Mouse (Mus musculus) cerebellum, postnatal 4 days (tissue): ENCODE measurements around the gene Acnat2.
"Not testable (repeated sequence)": the region's sequence is repeated elsewhere in the genome, so short reads cannot be mapped to it uniquely, and the experiment has no call there.

ENCODE experiments used
- DNase-seq, 2 experiments: peaks; one replicate each; pipeline ENCODE4 v3.0.0; 2022; ENCODE audit warnings: low spot score in 2 of 2, mixed read lengths in 1 of 2

The Acnat2 gene

GRCm38 (mm10) chr4:49407957-49408356 is at the start of gene Acnat2:
TSS of gene Acnat2 (minus strand) at chr4:49408151.
- DNase-seq = not testable (repeated sequence)

DNA sequence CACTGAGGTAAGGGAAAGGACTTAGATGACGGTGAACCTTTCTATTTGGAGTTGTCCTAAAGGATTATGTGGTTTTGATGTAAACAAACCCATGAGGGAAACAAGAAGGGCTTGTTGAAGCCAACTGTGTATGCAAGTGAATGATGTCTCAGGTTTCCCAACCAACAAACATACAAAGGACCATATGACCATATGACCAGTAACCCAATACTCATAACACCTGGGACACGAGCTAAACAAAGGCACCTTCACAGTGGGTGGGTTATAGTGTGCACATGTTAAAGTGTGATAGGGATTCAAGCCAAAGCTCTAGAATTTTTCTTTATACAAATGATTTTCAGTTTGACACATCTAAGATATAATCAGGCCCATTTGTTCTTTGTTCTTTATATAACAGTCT is 48.2 kb upstream of the Acnat2 start:
- no peak for DNase-seq

GRCm38 (mm10) chr4:49451848-49452551 is 44.0 kb upstream of the Acnat2 start:
- no peak for DNase-seq

GRCm38 (mm10) chr4:49451133-49451847 is 43.3 kb upstream of the Acnat2 start:
- not testable (repeated sequence) for DNase-seq

- not testable (repeated sequence) for DNase-seq
Measured at GRCm38 (mm10) chr4:49436968-49437367, 29.0 kb upstream of the Acnat2 start.

DNA sequence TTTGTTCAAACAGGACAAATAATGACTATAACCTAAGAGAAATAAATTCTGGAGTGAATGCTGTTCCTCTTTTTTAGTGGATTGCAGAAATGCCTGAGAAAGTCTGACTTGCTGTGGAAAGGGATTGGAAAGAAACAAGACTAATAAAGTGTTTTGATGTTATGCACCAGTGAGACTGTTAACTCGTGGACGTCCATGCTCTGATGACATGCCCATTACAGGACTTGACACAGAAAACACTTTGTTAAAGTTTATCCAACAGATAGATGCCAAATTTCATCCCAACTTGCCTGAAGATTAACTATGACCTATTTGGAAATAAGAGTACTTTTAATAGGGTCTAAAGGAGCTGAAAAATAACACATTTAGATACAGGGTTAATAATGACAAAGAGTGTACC is 2.2 kb upstream of the Acnat2 start:
- not testable (repeated sequence) for DNase-seq

- DNase-seq = no peak
Measured at GRCm38 (mm10) chr4:49386873-49387272, 21.1 kb downstream of the Acnat2 start.

DNA sequence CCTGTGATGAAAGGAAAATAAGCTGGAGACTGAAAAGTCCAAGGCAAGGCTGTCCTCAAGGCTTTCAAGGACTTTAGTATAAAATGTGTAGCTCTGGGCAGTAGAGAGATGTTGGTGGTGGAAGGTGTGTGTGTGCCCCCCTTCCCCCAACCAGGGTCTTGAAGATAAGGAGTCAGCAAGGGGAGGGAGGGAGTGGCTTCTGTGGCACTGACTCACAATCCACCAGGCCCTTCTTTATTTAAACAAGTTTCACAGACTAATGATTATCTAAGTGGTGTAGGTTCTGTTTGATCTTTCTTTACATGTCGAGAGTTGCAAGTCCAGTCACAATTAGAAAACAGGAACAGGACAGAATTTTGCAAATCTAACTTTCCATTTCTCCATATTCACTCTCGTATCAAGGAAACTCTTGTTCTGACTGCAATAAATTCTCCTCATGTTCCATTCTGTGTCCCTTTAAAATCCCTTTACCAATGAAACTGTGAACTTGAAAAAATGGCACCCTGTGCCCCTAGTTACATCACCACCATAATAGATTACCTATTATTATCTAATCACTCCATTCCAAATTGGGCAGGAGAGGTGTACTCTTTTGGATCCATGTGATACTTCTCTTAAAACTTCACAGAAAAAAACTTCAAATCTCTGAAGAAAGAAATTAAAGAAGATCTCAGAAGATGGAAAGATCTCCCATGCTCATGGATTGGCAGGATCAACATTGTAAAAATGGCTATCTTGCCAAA is 24.2 kb downstream of the Acnat2 start:
- DNase-seq = not testable (repeated sequence)

DNA sequence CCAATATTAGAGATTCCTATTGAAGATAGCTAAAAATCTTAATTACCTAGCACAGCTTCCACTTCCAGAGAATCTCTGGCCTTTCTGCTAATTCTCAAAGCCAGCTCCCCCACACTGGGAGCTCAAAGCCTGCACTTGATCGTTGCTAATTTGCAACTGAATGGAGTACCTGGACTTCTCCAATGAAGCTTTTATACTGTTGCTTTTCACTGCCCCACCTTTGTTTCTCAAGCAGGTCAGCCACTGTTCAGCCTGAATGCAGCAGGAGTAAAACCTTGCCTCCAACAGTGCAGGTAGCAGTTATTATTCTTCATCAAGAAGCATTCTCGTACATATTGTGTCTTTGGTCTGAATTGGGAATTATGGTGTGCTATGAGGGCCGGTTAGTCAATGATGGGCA is 39.9 kb downstream of the Acnat2 start:
- DNase-seq = not testable (repeated sequence)

- no peak for DNase-seq
Measured at GRCm38 (mm10) chr4:49357097-49357496, 50.9 kb downstream of the Acnat2 start.

DNA sequence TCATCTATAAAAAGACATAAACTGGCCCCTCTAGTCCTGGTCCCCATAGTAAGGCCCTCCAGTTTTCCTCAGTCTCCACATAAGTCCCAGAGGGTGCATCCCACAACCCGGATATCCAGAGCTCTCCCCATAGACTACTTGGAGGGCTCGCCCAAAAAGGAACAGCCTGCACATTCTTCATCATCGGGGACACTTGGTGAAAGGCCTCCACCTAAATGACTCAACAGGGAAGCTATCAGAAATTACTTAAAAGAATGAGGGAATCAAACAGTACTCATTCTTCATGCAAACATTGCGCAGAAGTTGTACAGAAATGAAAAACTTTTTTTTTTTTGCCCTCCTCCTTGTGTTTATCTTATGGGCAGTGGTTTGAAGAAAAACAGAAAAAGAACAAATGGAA is 57.5 kb downstream of the Acnat2 start:
- no peak for DNase-seq

DNA sequence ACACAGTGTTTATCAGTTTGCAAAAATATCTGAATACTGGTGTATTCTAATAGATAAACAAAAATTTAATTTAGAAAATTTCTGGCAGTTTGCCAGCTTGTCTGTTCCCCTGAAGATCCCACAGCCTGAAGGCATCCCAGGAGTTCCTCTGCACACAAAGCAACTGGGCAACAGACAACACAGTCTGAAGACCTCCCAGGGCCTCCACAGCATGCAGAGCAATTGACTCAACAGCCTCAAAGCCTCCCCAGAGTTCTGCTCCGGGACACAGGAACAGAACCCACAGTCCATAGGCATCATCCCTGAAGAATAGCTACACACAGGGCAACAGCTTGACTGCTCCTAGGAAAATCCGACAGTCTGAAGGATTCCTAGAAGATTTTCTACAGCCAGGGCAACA is 59.3 kb downstream of the Acnat2 start:
- no peak for DNase-seq

DNA sequence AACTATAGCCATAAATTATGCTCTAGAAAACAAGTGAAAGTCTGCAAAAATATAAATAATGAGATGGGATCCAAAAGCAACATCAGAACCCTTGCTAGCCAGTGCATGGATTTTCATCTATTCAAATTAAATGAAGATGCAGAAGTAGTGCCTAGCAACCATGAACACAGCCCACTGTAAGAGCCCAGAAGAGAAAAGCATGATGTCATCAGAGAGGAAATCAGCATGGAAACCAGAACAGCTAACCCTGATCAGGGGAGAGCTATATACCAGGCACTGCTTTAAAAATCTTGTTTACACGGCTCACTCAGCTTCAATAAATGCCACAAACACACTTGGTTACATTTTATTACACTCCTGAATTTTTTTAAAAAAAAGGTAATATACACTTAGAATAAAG is 60.0 kb downstream of the Acnat2 start:
- not testable (repeated sequence) for DNase-seq

GRCm38 (mm10) chr4:49340091-49340490 is 67.9 kb downstream of the Acnat2 start:
- DNase-seq = not testable (repeated sequence)

DNA sequence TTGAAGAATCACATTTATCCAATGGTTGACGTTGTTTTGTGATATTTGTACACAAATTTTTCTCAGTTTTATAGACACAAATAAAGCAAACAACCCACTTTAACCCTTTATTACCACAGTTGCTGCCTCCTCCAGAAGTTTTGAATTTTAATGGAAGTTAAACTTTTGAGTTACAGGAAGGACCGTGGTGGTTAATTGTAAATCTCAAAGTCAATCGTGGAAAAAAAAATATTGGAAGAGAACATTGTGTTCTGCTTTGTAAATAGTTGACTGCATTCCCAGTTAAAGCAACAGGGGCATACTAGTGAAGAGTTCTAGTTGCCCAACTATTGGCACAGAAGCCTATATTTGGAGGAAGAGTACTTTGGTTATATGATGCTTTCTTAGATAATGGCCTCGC is 70.0 kb downstream of the Acnat2 start:
- not testable (repeated sequence) for DNase-seq
